Mouse (Mus musculus) activated CD4-positive, CD25-positive, alpha-beta regulatory T cell, adult 4 months (primary cell): Measurements from ENCODE around the gene Pafah1b1. TPM values are rescaled to one million over a fixed set of nuclear protein-coding genes. Genes with fewer than 3 reads are reported as not detected.

Source experiments
- ATAC-seq: one replicate; pipeline ENCODE4 v1.8.0; 2017
- polyA plus RNA-seq, 2 experiments: library from polyadenylated mRNA; unstranded; fragments of 100-300 nt; shearing (Covaris generic); gene quantifications; one replicate each; pipeline ENCODE4 v1.2.1; 2017

The Pafah1b1 gene
- polyA plus RNA-seq: 10 to 100 TPM; 59.5 to 79.2 TPM

GRCm38 (mm10) chr11:74724235-74724791, at the start of gene Pafah1b1:
Pafah1b1 (minus strand) TSS chr11:74724670.
- peak; percentile 78 for ATAC-seq

- no peak for ATAC-seq
These were observed 47.9 kb upstream of the Pafah1b1 start for GRCm38 (mm10) chr11:74772386-74772785.

- ATAC-seq: no peak
These were observed 47.2 kb upstream of the Pafah1b1 start for GRCm38 (mm10) chr11:74771650-74772049.

GRCm38 (mm10) chr11:74771234-74771633, 46.8 kb upstream of the Pafah1b1 start:
- no peak for ATAC-seq

GRCm38 (mm10) chr11:74770595-74771207, 46.2 kb upstream of the Pafah1b1 start, which contains the start of gene Mettl16:
Mettl16 (plus strand) TSS chr11:74770830.
- peak; percentile 99 for ATAC-seq

GRCm38 (mm10) chr11:74770037-74770436, 45.6 kb upstream of the Pafah1b1 start:
- ATAC-seq: no peak

- no peak for ATAC-seq
These were observed 43.6 kb upstream of the Pafah1b1 start for GRCm38 (mm10) chr11:74768045-74768444.

GRCm38 (mm10) chr11:74767469-74767868, 43.0 kb upstream of the Pafah1b1 start:
- no peak for ATAC-seq

- no peak for ATAC-seq
These were observed 39.6 kb upstream of the Pafah1b1 start for GRCm38 (mm10) chr11:74763960-74764625.

- no peak for ATAC-seq
These were observed 36.7 kb upstream of the Pafah1b1 start for GRCm38 (mm10) chr11:74761011-74761705.

GRCm38 (mm10) chr11:74756631-74757030, 32.2 kb upstream of the Pafah1b1 start:
- ATAC-seq: no peak

- ATAC-seq: no peak
These were observed 27.0 kb upstream of the Pafah1b1 start for GRCm38 (mm10) chr11:74751352-74752066.

GRCm38 (mm10) chr11:74750662-74751351, 26.3 kb upstream of the Pafah1b1 start:
- ATAC-seq: no peak

- ATAC-seq: no peak
These were observed 24.8 kb upstream of the Pafah1b1 start for GRCm38 (mm10) chr11:74749241-74749640.

GRCm38 (mm10) chr11:74748022-74748421, 23.6 kb upstream of the Pafah1b1 start:
- ATAC-seq: no peak

GRCm38 (mm10) chr11:74737861-74738260, 13.4 kb upstream of the Pafah1b1 start:
- no peak for ATAC-seq

GRCm38 (mm10) chr11:74734917-74735316, 10.4 kb upstream of the Pafah1b1 start:
- ATAC-seq: no peak

- no peak for ATAC-seq
These were observed 711 bp upstream of the Pafah1b1 start for GRCm38 (mm10) chr11:74725181-74725580.

- ATAC-seq: peak; percentile 69
These were observed 874 bp downstream of the Pafah1b1 start for GRCm38 (mm10) chr11:74723357-74724234.

- ATAC-seq: no peak
These were observed 2.5 kb downstream of the Pafah1b1 start for GRCm38 (mm10) chr11:74721971-74722370.

GRCm38 (mm10) chr11:74721141-74721540, 3.3 kb downstream of the Pafah1b1 start:
- ATAC-seq: no peak
